Mouse (Mus musculus) adrenal gland (tissue): ENCODE data around the gene Frk.
"Not testable (repeated sequence)": the region's sequence is repeated elsewhere in the genome, so short reads cannot be mapped to it uniquely, and the experiment has no call there.

Experiments
- intact Hi-C: fragments of 180-260 bp; cut with DNase I; formaldehyde crosslinking; loops from one replicate; pipeline ENCODE4 v1.15.1; 2025
- long read RNA-seq, 2 experiments: library from polyadenylated mRNA; unstranded; transcript quantifications; one replicate each; pipeline ENCODE4 v2.0.0; 2020; ENCODE audit warnings: borderline replicate concordance in 1 of 2; ENCODE audit not compliant: insufficient replicate concordance in 1 of 2

Frk gene
- long read RNA-seq, experiment 1, full-length matches to known transcripts, result 8 of 10 reads
- long read RNA-seq, experiment 1, partial matches to known transcripts, result 1 of 10 reads
- long read RNA-seq, experiment 1, other reads (novel, unspliced or antisense), result 1 of 10 reads
- long read RNA-seq, experiment 2, transcript Frk-202 (8 exons, 3,406 nt), result major isoform, 8 of 9 reads
- long read RNA-seq, experiment 2, partial matches to known transcripts, result 0 of 9 reads
- long read RNA-seq, experiment 2, other reads (novel, unspliced or antisense), result 1 of 9 reads

DNA sequence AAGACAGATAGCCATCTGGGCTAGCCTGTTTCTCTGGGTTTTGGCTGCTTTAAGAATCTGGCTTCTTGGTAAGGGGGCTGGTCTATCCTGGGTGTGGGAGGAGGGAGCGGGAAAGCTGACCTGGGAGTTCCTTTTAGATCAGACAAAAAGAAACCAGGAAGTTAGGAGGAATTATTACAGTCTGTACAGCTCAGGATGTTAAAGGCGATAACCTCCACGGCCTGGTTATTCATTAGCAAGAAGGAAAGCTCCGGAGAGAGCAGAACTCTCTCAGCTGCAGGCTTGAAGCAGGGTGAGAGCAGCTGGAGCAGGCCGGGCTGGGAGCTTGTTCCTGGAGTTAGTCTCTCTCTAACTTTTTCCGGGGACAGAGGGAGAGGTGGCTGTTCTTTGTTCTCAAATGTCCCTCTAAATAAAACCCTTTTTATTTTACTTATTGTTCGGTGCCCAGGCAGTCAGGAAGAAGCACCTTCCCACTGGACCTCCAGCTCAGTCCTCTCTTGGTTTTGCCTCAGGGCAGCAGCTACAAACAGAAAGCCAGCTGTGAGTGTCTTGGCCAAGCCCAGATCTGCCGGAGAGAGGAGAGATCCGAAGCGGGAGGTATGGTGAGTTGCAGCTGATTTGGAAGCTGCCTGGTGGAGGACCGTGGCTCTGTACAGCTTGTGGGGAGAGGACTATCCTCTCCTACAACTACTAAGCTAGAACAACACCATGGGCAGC, at the start of gene Frk:
Frk (plus strand) TSS at position 103 of the 717 bp plus-strand sequence.
- intact Hi-C loops, result no loop called here

GRCm38 (mm10) chr10:34434191-34434590, 49.0 kb upstream of the Frk start:
- intact Hi-C loops, result not testable (repeated sequence)

- intact Hi-C loops, result loop anchor here (10.0 kb wide), 1 partner anchor 515 kb away; no protein-coding TSS in a partner anchor
These were observed 33.7 kb upstream of the Frk start for GRCm38 (mm10) chr10:34449469-34449868.

DNA sequence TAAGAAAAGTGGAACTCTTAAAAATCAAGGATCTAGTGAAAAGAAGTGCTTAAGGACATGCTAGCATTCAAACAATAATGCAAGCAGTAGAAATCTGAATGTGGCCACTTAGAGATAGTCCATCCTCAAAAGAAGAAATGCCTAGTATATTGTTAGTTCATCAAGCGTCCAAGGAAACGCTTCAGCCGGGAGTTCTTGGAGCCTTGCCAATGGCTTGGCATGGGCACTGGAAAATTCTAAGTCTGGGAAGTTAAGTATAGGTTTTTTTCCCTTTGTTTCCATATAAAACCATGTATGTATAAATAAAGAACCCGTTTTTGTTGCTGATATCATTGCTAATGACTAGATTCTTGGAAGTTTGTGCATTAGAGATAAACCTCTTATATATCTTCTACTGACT, 21.7 kb upstream of the Frk start:
- intact Hi-C loops, result no loop called here

DNA sequence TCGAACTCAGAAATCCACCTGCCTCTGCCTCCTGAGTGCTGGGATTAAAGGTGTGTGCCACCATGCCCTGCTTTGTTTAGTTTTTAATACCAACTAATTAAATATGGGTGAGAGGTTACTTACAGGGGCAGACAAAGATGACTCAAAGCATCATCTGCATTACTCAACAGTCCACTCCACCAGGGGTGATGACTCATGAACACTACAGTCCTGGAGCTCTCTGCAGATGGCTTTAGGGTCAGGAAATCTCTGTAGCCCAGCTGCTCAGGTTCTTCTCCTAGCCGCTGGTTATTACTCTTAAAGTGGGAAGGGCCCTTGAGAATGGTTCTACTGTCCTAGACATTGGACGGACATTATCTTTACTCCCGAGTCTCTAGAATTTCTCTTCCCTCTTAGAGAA, 18.9 kb upstream of the Frk start:
- intact Hi-C loops, result no loop called here

- intact Hi-C loops, result no loop called here
These were observed 14.2 kb upstream of the Frk start for GRCm38 (mm10) chr10:34469037-34469436.

DNA sequence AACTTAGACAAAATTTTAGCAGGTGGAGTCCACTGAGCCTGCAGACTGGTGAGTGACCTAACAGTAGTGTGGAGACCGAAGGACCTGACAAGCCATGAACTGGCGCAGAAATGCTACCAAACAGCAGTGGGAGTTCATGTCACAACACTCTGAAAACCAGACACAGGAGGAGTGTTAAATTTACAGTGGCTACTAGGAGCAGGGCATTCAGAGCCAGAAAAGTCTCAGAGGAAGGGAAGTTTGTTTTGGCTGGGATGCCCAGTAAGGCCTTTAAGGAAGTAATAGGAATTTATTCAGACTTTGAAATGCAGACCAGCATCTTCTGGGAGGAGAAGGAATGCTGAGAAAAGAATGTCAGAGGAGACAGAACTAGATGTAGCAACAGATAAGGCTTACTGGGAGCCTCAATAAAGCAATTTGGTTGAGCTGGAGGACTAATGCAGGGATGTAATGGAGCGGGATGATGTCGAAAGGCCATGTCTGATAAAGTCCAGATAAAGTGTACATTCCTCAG, 3.2 kb upstream of the Frk start:
- intact Hi-C loops, result no loop called here

- intact Hi-C loops, result no loop called here
These were observed 814 bp downstream of the Frk start for GRCm38 (mm10) chr10:34484014-34484411.

DNA sequence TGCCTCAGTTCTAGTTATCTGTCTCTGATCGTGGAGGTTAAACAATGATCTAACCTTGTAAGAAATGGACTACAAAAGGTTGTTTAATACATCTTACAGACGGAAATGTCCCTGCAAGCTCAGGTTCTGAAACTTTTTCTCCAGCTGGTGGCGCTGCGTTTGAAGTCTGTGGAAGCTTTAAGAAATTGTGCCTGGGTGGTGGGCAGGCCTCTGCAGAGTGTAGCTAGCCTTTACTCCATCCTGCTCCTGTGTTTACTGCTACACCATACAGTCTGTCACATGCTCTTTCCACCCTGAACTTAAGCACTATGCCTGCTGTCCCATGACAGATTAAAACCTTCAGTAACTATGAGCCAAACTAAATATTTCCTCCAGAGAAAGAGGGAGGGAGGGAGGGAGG, 1.9 kb downstream of the Frk start:
- intact Hi-C loops, result no loop called here

- intact Hi-C loops, result loop anchor here (10.0 kb wide), 1 partner anchor 53 kb away; no protein-coding TSS in a partner anchor
These were observed 24.6 kb downstream of the Frk start for GRCm38 (mm10) chr10:34507807-34508206.

DNA sequence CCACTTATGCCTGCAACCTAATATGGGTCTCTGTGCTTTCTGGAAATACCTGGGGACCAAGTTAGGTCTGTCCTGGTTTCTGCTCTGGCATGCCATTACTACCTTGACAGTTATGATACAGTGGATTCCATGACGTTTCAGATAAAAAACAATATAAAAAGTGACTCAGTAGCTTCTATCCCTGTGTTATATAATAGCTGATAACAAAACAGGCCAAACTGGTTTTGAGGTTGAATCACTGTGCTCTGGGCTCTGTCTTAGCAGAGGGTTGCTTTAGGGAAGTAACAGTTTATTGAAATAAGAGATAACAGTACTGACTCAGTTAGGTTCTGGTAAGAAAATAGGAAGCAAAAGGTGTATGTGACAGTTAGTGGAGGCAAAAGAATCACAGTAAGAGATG, 25.4 kb downstream of the Frk start:
- intact Hi-C loops, result loop anchor here (10.0 kb wide), 1 partner anchor 54 kb away; no protein-coding TSS in a partner anchor

DNA sequence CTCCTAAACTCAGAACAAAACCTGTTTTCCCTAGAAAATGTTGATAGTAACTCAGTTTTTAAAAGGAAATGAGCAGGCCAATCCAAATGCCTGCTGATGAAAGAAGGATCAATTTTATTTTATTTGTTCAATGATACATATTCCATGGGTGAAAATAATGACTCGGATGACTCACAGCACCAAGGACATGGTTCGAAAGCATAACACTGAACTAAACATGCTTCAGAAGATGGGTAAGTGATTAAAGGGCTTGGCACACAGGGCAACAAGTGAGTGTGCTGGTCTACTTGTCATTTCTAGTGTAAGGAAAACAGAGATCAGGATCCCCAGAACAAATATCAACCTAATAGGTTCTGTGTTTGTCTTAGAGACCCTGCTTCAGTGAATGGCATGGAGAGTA, 26.1 kb downstream of the Frk start:
- intact Hi-C loops, result loop anchor here (10.0 kb wide), 1 partner anchor 54 kb away; no protein-coding TSS in a partner anchor

- intact Hi-C loops, result no loop called here
These were observed 28.0 kb downstream of the Frk start for GRCm38 (mm10) chr10:34511192-34511591.

- intact Hi-C loops, result no loop called here
These were observed 29.4 kb downstream of the Frk start for GRCm38 (mm10) chr10:34512551-34512950.

GRCm38 (mm10) chr10:34525598-34525997, 42.4 kb downstream of the Frk start:
- intact Hi-C loops, result no loop called here

DNA sequence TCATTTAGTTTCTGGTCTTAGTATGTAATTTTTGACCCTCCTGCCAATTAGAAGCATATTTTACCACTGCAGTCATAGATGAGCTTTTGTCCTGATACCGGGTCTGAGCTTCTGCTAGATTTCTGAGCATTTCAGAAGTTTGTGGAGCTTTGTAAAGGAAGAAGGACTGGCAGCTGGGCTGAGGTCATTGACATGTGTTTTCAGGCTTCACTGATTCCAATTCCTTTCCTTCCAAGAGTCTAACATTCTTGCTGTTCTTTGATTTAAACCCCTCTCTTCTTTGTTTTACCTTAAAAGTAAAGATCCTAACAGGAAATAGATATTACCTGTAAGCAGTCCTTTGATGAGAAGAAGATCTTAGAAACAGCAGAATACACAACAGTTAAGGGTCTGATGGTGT, 48.6 kb downstream of the Frk start:
- intact Hi-C loops, result no loop called here

DNA sequence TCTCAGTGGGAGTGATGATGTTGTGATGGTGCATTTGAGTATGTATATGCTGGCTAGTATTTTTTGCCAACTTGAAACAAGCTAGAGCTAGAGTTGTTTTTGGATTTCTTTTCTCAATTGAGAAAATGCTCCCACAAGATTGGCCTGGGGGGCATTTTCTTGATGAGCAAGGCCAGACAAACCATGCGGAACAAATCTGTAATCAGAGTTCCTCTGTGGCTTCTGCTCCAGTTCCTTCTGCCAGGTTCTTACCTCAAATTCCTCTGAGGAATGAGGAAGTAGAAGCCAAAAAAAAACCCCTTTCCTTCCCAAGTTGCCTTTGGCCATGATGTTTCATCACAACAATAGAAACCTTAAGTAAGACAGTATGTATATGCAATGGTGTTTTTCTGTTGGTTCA, 49.3 kb downstream of the Frk start:
- intact Hi-C loops, result no loop called here

DNA sequence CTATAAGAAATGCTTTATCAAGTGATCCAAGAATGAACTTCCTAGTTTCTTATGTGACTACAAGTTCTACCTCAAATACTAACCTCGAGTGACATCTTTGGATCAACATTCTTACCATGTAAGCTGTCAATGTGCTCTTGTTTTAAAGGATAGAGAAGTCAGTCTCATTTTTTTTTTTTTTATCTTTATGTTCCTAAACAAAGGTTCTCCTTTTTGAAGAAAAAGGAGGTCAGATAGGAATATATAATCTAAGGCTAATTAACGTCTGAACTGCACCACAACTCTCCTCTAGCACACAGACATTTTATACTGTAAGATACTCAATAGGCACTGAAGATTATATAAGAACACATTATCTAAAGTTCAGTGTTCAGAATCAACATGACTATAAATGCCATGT, 57.5 kb downstream of the Frk start:
- intact Hi-C loops, result no loop called here

- intact Hi-C loops, result no loop called here
These were observed 58.7 kb downstream of the Frk start for GRCm38 (mm10) chr10:34541717-34542490.

- intact Hi-C loops, result no loop called here
These were observed 67.4 kb downstream of the Frk start for GRCm38 (mm10) chr10:34550612-34551011.

DNA sequence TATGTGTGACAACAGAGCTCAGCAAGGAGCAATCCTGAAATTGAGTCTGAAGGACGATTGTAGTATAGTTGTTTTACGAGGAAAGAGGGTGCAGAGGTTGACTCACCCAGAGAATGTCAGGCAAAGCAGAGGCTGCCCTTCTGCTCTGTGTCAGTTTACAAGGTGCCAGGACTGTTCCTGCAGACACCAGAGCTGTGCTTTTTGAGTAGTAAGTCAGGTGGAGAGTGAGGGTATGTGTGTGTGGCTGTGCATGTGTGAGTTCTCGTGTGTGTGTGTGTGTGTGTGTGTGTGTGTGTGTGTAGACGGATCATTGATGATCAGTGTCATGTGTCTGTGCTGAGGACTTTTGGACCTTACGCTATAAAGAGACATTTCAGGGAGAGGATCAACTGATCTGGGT, 68.4 kb downstream of the Frk start:
- intact Hi-C loops, result no loop called here
